Mouse (Mus musculus) C2C12 (cell line): ENCODE measurements at regions not wholly inside any gene's neighbourhood (a gene's known extent, or its start where the extent isn't known, plus 50 kb on each side); places are given as distances from the start of the nearest gene placed in this dataset.
"Not testable (repeated sequence)": the region's sequence is repeated elsewhere in the genome, so short reads cannot be mapped to it uniquely, and the experiment has no call there.

Source experiments
- H3K27me3 ChIP-seq: one replicate; pipeline ENCODE4 v1.6.1; 2011; ENCODE audit not compliant: control insufficient read depth, insufficient read depth, insufficient read length
- H3K36me3 ChIP-seq: one replicate; pipeline ENCODE4 v1.6.1; 2011; ENCODE audit not compliant: control insufficient read depth, insufficient read depth
- H3K4me3 ChIP-seq: one replicate; pipeline ENCODE4 v1.5.1; 2011; ENCODE audit warnings: mild to moderate bottlenecking, control low read depth; ENCODE audit not compliant: poor library complexity, insufficient read depth, severe bottlenecking
- H3K79me2 ChIP-seq: one replicate; pipeline ENCODE4 v1.6.1; 2011; ENCODE audit not compliant: control insufficient read depth, insufficient read depth
- H3K79me3 ChIP-seq: one replicate; pipeline ENCODE4 v1.6.1; 2011; ENCODE audit warnings: low read depth, control low read depth
- H3ac ChIP-seq: one replicate; pipeline ENCODE3; 2011; ENCODE audit warnings: low read depth; ENCODE audit not compliant: control insufficient read depth, insufficient read length
- CEBPB ChIP-seq: IDR thresholded peaks from one replicate; pipeline ENCODE4 v1.6.1; 2011; ENCODE audit warnings: low read depth, mild to moderate bottlenecking, control low read depth, moderate library complexity
- CTCF ChIP-seq: IDR thresholded peaks from one replicate; pipeline ENCODE4 v1.5.1; 2011; ENCODE audit not compliant: control insufficient read depth, insufficient read depth, insufficient read length
- FOSL1 ChIP-seq: IDR thresholded peaks from one replicate; pipeline ENCODE4 v1.8.0; 2011; ENCODE audit warnings: mild to moderate bottlenecking, low read length; ENCODE audit not compliant: poor library complexity, insufficient read depth, severe bottlenecking
- MAX ChIP-seq: IDR thresholded peaks from one replicate; pipeline ENCODE4 v1.6.1; 2011; ENCODE audit warnings: mild to moderate bottlenecking, control low read depth
- MYOD1 ChIP-seq: IDR thresholded peaks from one replicate; pipeline ENCODE4 v1.6.1; 2011; ENCODE audit warnings: low read depth; ENCODE audit not compliant: control insufficient read depth, insufficient read length
- MYOG ChIP-seq: IDR thresholded peaks from one replicate; pipeline ENCODE4 v1.6.1; 2011; ENCODE audit not compliant: control insufficient read depth, insufficient read length; ENCODE audit errors: extremely low read depth
- USF1 ChIP-seq: IDR thresholded peaks from one replicate; pipeline ENCODE4 v1.6.1; 2011; ENCODE audit warnings: low read depth, mild to moderate bottlenecking, control low read depth, moderate library complexity

GRCm38 (mm10) chr3:22285904-22286303, 209.5 kb downstream of the Tbl1xr1 start:
- H3K36me3 ChIP-seq, result no peaks in the 10 kb centered on the region
- TF ChIP-seq USF1 (no peak), FOSL1 (no peak), MYOD1 (no peak), CTCF (no peak), MYOG (no peak), CEBPB (no peak), MAX (no peak)
- no peak overlapping the region for H3ac ChIP-seq

GRCm38 (mm10) chr3:22293466-22293865, 217.0 kb downstream of the Tbl1xr1 start:
- no peak overlapping the region for H3K4me3 ChIP-seq
- H3K79me2 ChIP-seq, result no peaks in the 10 kb centered on the region
- no peaks in the 10 kb centered on the region for H3K27me3 ChIP-seq
- no peaks in the 10 kb centered on the region for H3K36me3 ChIP-seq
- TF ChIP-seq MYOD1 (no peak), MAX (no peak), CTCF (no peak), USF1 (no peak), MYOG (no peak), FOSL1 (no peak), CEBPB (no peak)
- H3K79me3 ChIP-seq, result no peaks in the 10 kb centered on the region
- H3ac ChIP-seq, result no peak overlapping the region

More at GRCm38 (mm10) chr3:22285904-22286303, 209.5 kb downstream of the Tbl1xr1 start:
- no peaks in the 10 kb centered on the region for H3K27me3 ChIP-seq
- H3K4me3 ChIP-seq, result no peak overlapping the region
- H3K79me3 ChIP-seq, result no peaks in the 10 kb centered on the region
- no peaks in the 10 kb centered on the region for H3K79me2 ChIP-seq

GRCm38 (mm10) chr3:22294081-22294480, 217.6 kb downstream of the Tbl1xr1 start:
- H3ac ChIP-seq, H3K79me3 ChIP-seq, H3K27me3 ChIP-seq, H3K36me3 ChIP-seq, H3K79me2 ChIP-seq, H3K4me3 ChIP-seq: not testable (repeated sequence)

DNA sequence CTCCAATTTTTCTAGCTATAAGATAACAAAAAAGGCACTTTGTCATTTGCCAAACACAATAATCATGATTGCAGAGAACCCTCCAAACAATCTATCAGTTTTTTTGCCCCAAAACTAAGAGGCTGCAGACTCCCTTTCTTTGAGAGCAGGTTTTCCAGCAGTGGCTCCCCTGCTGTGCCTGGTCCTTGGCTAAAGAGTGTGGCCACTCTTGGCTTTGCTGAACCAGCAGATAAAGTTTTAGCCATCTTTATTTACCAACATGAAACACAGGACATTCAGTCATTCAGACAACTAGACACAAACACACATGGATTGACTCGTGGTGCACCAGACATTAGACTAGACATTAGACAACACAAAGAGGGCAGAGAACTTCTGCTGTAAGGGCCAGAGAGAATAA, 220.5 kb downstream of the Tbl1xr1 start:
- not testable (repeated sequence) for H3K36me3 ChIP-seq, H3ac ChIP-seq, H3K27me3 ChIP-seq, H3K4me3 ChIP-seq, H3K79me3 ChIP-seq, H3K79me2 ChIP-seq

DNA sequence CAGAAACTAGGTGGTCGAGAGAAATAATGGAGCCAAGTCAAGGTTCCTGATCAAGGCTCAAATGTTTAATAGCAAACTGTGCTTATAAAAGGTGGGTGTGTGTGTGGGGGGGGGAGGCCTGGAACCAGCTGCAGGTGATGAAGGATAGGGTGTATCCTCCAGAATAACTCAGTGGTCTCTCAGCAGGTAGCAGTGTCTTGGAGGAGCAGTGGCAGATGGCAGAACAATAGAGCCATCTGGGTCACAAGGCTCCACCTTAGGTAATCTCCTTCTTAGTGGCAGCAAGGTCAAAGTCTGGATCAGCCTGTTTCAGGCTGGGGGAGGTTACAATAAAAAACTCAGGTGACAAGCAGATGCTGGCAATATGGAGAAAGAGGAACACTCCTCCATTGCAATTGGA, 221.4 kb downstream of the Tbl1xr1 start:
- H3K27me3 ChIP-seq, H3ac ChIP-seq, H3K4me3 ChIP-seq, H3K79me2 ChIP-seq, H3K36me3 ChIP-seq, H3K79me3 ChIP-seq: not testable (repeated sequence)

DNA sequence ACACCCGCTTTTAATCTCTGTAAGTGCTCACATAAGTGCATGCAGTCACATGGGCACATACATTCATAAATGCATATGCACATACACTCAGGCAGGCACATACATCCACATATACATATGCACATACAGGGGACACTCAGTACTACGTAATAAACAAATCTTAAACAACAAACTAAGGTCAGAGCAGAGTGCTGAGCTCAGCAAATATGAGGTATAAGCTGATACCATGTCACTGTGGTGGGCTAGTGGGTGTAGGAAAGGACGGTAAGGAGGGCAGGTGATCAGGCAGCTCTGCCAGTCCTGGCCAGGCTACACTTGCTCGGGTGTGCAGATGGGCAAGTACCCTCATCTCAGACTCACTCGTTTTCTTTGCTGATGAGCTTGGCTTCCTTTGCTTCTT, 224.1 kb downstream of the Tbl1xr1 start:
- Histone ChIP-seq H3K4me3 (no peak overlapping the region), H3K79me3 (no peaks in the 10 kb centered on the region), H3K36me3 (no peaks in the 10 kb centered on the region), H3K79me2 (no peaks in the 10 kb centered on the region), H3K27me3 (no peaks in the 10 kb centered on the region), H3ac (no peak overlapping the region)
- no peak for TF ChIP-seq FOSL1
- no peak for TF ChIP-seq MYOD1
- no peak for TF ChIP-seq CTCF
- TF ChIP-seq MYOG, result no peak
- TF ChIP-seq MAX, result no peak
- TF ChIP-seq USF1, result no peak
- no peak for TF ChIP-seq CEBPB

DNA sequence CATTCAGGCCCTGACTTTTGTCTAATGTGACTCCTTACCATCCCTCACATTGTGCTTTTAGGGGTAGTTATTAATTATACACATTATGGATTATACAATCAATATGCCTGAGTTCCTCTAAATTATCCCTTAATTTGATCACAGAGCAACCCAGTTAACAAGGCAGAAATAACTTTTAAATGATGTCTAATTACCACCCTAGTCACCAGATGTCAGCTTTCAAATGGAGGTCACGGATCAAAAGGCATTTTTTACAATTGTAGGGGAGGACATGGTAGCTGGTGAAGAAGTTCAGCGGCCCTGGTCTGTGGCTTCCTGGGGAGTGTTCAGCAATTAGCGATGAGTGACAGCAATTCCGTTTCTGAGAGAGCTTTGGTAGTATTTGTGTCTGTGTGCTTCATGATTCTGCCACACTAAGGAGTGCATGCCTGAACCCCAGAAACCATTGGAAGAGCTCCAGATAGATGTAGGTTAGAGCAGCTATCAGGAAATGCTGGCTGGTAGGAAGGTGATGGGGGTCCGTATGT, 225.6 kb downstream of the Tbl1xr1 start:
- Histone ChIP-seq H3K79me3 (no peaks in the 10 kb centered on the region), H3K36me3 (no peaks in the 10 kb centered on the region), H3K27me3 (no peaks in the 10 kb centered on the region), H3ac (no peak overlapping the region), H3K79me2 (no peaks in the 10 kb centered on the region), H3K4me3 (no peak overlapping the region)
- TF ChIP-seq MYOD1 (no peak), CEBPB (no peak), USF1 (no peak), FOSL1 (no peak)
